Mouse (Mus musculus) erythroblast, adult 5-6 weeks (primary cell): ENCODE results near the gene Dnal4. TPM values are rescaled to one million over a fixed set of nuclear protein-coding genes. Genes with fewer than 3 reads are reported as not detected.
"Not testable (repeated sequence)": the region's sequence is repeated elsewhere in the genome, so short reads cannot be mapped to it uniquely, and the experiment has no call there.

Experiments used
- ATAC-seq: replicated peaks from 2 replicates; pipeline ENCODE4 v1.8.0; 2016; ENCODE audit warnings: moderate number of reproducible peaks, mild to moderate bottlenecking, moderate TSS enrichment, inconsistent platforms; ENCODE audit not compliant: poor library complexity, low FRiP score, severe bottlenecking
- total RNA-seq, 2 experiments: library from RNA; stranded (forward) in 1 of 2; stranded (reverse) in 1 of 2; fragments of 150-400 nt in 1 of 2; fragments of 200-764, 138-1000 nt in 1 of 2; gene quantifications; 2 replicates each; pipeline versions ENCODE4 v1.2.3 to v1.2.4; 2015 to 2017; ENCODE audit warnings: low replicate concordance in 2 of 2

The Dnal4 gene
- 4.2 TPM in 1 of 2 replicates, not detected in the other for total RNA-seq (2015; ENCODE audit: low replicate concordance)
- 0.68 and 1.7 TPM in 2 replicates for total RNA-seq (2017; ENCODE audit: low replicate concordance)

GRCm38 (mm10) chr15:79777749-79778148, at the start of gene Dnal4:
Dnal4 (minus strand) TSS chr15:79777849.
- ATAC-seq = no peak

GRCm38 (mm10) chr15:79827061-79827777, 49.6 kb upstream of the Dnal4 start:
- no peak for ATAC-seq

- ATAC-seq = no peak
Measured at GRCm38 (mm10) chr15:79826221-79826935, 48.7 kb upstream of the Dnal4 start.

GRCm38 (mm10) chr15:79825146-79825825, 47.6 kb upstream of the Dnal4 start:
- 0 out of 2 replicates have a peak, but pooled peaks have one; percentile 26 for ATAC-seq

GRCm38 (mm10) chr15:79823588-79824280, 46.1 kb upstream of the Dnal4 start:
- peak; percentile 66 for ATAC-seq

GRCm38 (mm10) chr15:79822265-79823199, 44.9 kb upstream of the Dnal4 start:
- peak; percentile 81 for ATAC-seq

GRCm38 (mm10) chr15:79818325-79818724, 40.7 kb upstream of the Dnal4 start:
- no peak for ATAC-seq

GRCm38 (mm10) chr15:79813666-79814258, 36.1 kb upstream of the Dnal4 start:
- no peak for ATAC-seq

- not testable (repeated sequence) for ATAC-seq
Measured at GRCm38 (mm10) chr15:79812840-79813239, 35.2 kb upstream of the Dnal4 start.

- no peak for ATAC-seq
Measured at GRCm38 (mm10) chr15:79810997-79811396, 33.3 kb upstream of the Dnal4 start.

GRCm38 (mm10) chr15:79810061-79810460, 32.4 kb upstream of the Dnal4 start:
- ATAC-seq = no peak

- ATAC-seq = no peak
Measured at GRCm38 (mm10) chr15:79808658-79809057, 31.0 kb upstream of the Dnal4 start.

- ATAC-seq = peak; percentile 71
Measured at GRCm38 (mm10) chr15:79808114-79808513, 30.5 kb upstream of the Dnal4 start.

- no peak for ATAC-seq
Measured at GRCm38 (mm10) chr15:79807050-79807449, 29.4 kb upstream of the Dnal4 start.

- no peak for ATAC-seq
Measured at GRCm38 (mm10) chr15:79805246-79805645, 27.6 kb upstream of the Dnal4 start.

GRCm38 (mm10) chr15:79804352-79805071, 26.9 kb upstream of the Dnal4 start, which contains the start of gene Nptxr:
Nptxr (minus strand) TSS chr15:79804766.
- no peak for ATAC-seq

- no peak for ATAC-seq
Measured at GRCm38 (mm10) chr15:79803533-79804351, 26.1 kb upstream of the Dnal4 start.
